Mouse (Mus musculus) gastrocnemius, postnatal 36 days (tissue): ENCODE data around the gene Arhgef10l. TPM values are rescaled to one million over a fixed set of nuclear protein-coding genes. Genes with fewer than 3 reads are reported as not detected.

Experiments used
- DNase-seq, 2 experiments: peaks; one replicate each; pipeline ENCODE4 v3.0.0; 2022
- intact Hi-C: fragments of 180-260 bp; cut with DNase I; formaldehyde crosslinking; loops from one replicate; pipeline ENCODE4 v1.15.1; 2025
- microRNA-seq, 2 experiments: library from miRNA; unstranded; fragments of <30 nt; microRNA quantifications; one replicate each; pipeline ENCODE4 v1.2.0; 2021
- total RNA-seq, 2 experiments: library from RNA; stranded (reverse); gene quantifications; 2 replicates each; pipeline ENCODE4 v1.2.3; 2021

The Arhgef10l gene
- total RNA-seq, 2 experiments from 2014 or later: 39.0 to 49.9 TPM

DNA sequence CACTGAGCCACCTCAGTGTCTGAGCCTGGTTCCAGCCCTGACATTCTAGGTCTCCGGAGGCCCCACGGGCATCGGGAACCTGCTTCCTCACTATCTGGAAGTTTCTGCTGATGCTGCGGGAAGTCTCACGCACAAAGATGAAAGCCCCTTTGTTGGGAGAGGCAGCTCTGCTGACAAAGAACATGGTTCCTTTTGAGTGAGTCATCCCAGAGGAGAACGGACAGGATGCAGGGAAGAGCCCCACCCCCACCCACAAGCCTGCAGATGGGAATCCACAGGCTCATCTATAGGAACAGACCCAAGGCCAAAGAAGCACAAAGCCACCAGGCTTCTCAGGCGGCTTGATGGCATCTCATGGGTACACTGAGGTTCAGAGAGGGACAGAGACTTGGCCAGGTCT lies 165.0 kb downstream of the Arhgef10l start:
- intact Hi-C loops: no loop called here

DNA sequence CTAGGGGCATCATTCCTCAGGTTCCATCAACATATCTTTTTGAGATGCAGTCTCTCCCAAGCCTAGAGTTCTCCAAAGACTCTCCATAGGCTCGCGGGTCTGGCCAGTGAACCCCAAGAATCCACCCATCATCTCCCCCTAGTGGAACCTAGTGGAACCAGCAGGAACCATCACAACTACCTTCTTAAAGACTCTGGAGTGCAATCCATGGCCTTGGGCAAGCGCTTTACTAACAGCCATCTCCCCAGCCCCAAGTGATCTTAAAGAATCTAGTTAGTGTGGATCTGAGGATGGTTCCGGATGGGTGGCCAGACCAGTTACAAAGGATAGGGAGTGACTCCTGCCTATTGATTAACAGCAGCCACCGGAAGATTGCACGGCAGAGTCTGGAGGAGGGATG lies 166.2 kb downstream of the Arhgef10l start:
- intact Hi-C loops: no loop called here
- DNase-seq: no peak

More for the DNA sequence above, 165.0 kb downstream of the Arhgef10l start:
- DNase-seq: no peak

DNA sequence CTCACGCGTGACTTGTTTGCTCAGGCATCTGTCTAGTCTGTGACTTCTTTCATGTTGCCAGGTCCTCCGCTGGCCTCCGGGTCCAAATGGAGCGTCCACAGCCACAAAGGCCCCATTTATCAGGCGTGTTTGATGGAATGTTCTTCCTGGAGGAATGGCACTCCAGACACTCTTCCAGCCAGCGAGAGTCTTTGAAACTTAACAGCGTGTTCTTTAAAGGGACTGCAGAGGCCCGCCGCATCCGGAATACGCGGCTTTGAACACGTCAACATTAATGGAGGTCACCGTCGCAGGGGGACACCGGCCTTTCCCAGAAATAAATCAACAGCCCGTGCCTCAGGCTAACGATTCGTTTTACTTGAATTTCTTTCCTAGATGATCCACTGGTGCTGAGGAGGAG lies 168.6 kb downstream of the Arhgef10l start:
- DNase-seq: no peak
- intact Hi-C loops: no loop called here

DNA sequence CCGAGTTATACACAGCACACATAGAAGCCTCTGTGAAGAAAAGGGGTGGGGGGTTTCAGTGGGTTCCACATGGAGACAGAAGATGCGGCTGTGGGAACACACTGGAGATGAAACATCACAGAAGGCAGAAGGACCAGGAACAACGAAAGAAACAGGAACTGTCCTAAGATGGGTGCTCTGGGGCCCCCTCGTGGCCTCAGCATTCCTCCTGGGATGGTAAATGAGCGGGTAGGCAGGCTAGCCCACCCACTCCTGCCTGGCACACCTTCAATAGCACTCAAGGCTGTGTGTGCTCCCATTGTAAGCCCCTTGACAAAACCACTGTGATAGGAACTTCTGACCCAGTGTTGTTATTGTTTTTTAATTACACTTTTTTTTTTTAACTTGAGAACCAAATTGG lies 174.3 kb downstream of the Arhgef10l start:
- no peak for DNase-seq
- intact Hi-C loops: no loop called here

DNA sequence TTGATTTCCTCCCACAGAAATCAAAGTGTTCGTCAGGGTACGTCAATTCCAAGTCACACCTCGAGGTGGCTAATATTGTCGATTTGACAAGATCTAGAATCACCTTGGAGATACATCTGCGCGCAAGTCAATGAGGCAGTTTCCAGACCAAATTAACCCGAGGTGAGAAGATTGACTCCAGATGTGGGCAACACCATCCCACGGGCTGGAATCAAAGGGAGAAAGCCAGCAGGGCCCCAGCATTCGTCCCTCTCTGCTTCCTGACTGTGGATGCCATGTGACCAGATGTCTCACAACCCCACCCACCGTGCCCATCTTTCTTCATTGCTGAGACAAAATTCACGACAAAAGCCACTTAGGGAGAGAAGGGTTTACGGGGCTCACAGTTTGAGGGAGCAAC lies 180.4 kb downstream of the Arhgef10l start:
- intact Hi-C loops: no loop called here
- no peak for DNase-seq

DNA sequence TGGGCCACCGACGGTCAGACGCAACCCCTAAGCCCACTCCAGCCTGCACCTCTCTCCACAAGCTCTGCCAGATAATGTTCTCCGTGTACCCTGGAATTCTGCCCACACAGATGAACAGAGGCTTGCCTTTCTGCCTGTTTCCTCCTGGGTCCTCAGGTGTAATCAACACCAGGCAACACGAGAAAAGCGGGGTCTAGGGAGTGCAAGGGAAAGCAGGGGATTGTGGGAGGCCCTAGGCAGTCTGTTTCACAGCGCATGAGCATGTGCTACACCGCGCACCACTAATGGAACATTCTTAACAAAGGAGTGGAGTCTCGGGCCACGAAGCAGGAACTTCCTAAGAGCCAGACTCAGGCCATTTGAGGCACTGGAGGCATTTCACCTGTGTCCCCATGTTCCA lies 182.7 kb downstream of the Arhgef10l start:
- no peak for DNase-seq
- intact Hi-C loops: no loop called here

DNA sequence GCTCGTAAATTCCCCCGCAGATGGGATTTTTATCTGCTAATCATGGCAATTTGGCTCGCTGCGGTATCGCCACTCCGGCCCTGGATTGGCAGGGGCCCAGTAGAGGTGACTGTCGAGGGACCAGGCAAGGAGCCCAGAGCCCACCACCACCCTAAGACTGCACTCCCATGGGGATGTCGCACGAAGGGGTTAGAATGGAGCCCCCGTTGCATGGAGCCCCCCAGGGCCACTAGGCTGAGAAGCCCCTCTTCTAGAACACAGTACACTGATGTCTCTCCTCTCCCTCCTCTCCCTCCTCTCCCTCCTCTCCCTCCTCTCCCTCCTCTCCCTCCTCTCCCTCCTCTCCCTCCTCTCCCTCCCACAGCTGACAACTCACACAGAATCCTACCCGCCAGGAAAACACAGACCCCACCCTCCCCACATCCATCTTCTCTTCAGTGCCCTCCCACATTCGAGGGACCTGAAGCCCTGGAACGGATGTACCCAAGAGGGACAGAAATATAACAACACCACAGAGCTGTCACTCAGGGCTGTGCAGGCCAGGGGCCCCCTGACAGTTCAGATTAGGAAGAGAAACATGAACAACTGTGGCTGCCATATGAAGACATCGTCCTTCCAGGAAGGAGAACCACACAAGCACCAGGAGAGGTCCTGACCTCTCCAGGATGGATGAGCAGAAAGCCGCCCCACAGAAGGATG lies 185.3 kb downstream of the Arhgef10l start:
- no peak for DNase-seq
- intact Hi-C loops: no loop called here

DNA sequence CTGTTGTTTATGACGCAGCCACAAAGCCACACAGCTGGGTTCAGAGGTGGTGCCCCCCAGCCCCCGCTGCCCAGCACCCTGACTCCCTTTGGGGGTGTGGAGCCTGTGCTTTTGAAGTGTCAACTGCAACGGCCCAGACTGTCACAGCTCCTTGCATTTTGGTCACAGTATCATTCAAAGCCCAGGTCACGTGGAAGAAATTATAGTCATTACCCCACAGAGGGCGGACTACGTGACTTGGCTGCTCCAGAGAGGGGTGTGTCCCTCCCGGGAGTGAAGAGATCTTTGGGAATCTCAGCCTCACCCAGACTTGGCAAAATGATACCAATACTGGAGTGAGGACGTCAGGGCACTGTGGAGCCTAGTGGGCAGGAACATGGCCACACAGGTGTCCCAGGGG lies 190.6 kb downstream of the Arhgef10l start:
- intact Hi-C loops: no loop called here
- DNase-seq: no peak

DNA sequence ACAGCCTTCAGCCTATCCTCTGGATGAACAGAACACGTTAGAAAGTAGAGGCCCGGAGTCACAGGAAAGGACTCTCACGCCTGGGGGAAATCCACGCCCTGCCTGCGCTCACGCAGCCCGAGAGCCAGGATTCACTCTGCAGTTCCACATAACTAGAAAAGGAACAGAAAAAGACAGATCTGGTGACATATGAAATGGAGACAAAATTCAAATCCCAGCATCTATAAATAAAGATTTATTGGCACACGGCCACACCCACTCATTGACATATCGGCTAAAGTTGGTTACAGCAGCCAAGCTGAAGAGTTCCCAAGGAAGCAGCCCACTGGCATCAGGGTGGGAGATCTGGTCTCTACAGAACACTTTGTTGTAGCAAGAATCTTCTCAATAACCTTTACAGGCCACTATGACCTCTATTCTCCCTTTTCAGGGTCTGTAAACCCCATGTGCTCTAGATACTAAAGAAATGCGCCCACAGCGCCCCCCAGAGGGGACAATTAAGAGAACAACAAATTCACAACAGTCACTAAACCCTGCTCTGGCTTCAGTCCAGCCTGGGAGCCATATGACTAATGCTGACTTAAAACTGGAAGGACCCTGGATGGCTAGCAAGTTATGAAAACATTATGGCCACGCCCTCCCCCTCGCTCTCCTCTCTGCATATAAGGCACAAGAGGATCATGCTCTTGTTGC lies 195.9 kb downstream of the Arhgef10l start:
- intact Hi-C loops: no loop called here
- no peak for DNase-seq

DNA sequence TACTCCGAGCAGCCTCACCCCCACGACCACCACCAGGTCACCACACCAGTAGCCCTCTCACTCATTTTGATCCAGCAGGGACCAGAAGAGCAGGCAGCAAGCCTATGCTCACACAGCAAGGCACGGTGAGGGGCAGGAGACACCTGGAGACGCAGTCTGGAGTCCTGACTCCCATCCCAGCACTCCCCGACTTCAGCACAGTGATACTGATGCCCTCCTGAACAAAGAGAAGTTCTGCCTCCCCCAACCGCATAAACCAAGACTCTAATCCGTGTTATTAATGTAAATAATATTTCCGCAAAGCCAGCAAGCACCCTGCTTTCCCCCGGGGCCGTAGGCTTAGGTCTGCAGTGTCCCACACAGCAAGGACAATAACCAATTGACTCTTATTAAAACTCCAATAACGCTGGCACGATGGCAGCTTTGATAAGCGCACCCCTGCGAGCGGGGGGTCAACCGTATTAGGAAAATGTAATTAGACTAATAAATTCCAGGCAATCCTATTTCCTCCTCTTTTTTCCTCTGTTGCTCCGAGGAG lies 198.5 kb downstream of the Arhgef10l start:
- intact Hi-C loops: no loop called here
- DNase-seq: no peak

Small RNA genes lying within 50 kb of the gene (microRNA-seq; reads per million reads assigned to microRNA genes)
- gene Gm23045: 0 reads per million in 2 experiments

Other genes with a start within 250 kb of the Arhgef10l start
- gene Rcc2, start 34.5 kb upstream of the Arhgef10l start, total RNA-seq: 1 to 10 TPM; 8.1 to 9.5 TPM
- gene Padi6, start 76.6 kb upstream of the Arhgef10l start, total RNA-seq: not detected
- under 1 TPM in 1 of 2 experiments, not detected in 1; 0.15 TPM for gene Padi4, start 108.2 kb upstream of the Arhgef10l start, total RNA-seq
- 1 to 10 TPM; 2.0 to 3.0 TPM for gene Padi3, start 144.6 kb upstream of the Arhgef10l start, total RNA-seq
- under 1 TPM; 0.07 to 0.08 TPM for gene Padi1, start 179.8 kb upstream of the Arhgef10l start, total RNA-seq
- gene Padi2, start 240.3 kb upstream of the Arhgef10l start, total RNA-seq: 100 to 1,000 TPM; 105 to 170 TPM